Mouse (Mus musculus): ENCODE measurements at regions not wholly inside any gene's neighbourhood (a gene's known extent, or its start where the extent isn't known, plus 50 kb on each side); places are given as distances from the start of the nearest gene placed in this dataset.

GRCm38 (mm10) chr16:30155486-30156246, 91.5 kb downstream of the Hes1 start:
- intact Hi-C loops (cut with DNase I; ENCODE audit: low total_unique reads) = no loop called here

GRCm38 (mm10) chr16:30158184-30158583, 94.0 kb downstream of the Hes1 start:
- intact Hi-C loops (cut with DNase I; ENCODE audit: low total_unique reads) = no loop called here
- DNase-seq = no peak

More at GRCm38 (mm10) chr16:30155486-30156246, 91.5 kb downstream of the Hes1 start:
- no peak for DNase-seq

- DNase-seq = no peak
- intact Hi-C loops (cut with DNase I; ENCODE audit: low total_unique reads) = no loop called here
These were observed 96.2 kb downstream of the Hes1 start for GRCm38 (mm10) chr16:30160399-30160798.

GRCm38 (mm10) chr16:30163303-30163702, 99.1 kb downstream of the Hes1 start:
- intact Hi-C loops (cut with DNase I; ENCODE audit: low total_unique reads) = no loop called here
- DNase-seq = no peak

- intact Hi-C loops (cut with DNase I; ENCODE audit: low total_unique reads) = no loop called here
These were observed 101.5 kb downstream of the Hes1 start for GRCm38 (mm10) chr16:30165667-30166180.

GRCm38 (mm10) chr16:30171381-30172079, 95.8 kb downstream of the Cpn2 start:
- intact Hi-C loops (cut with DNase I; ENCODE audit: low total_unique reads) = no loop called here
- DNase-seq = peak; percentile 86

More at GRCm38 (mm10) chr16:30165667-30166180, 101.5 kb downstream of the Hes1 start:
- DNase-seq = no peak

GRCm38 (mm10) chr16:30172136-30172731, 95.1 kb downstream of the Cpn2 start:
- no peak for DNase-seq
- intact Hi-C loops (cut with DNase I; ENCODE audit: low total_unique reads) = no loop called here

- DNase-seq = peak; percentile 85
- intact Hi-C loops (cut with DNase I; ENCODE audit: low total_unique reads) = no loop called here
These were observed 94.5 kb downstream of the Cpn2 start for GRCm38 (mm10) chr16:30172798-30173202.

GRCm38 (mm10) chr16:30173953-30174874, 93.1 kb downstream of the Cpn2 start:
- intact Hi-C loops (cut with DNase I; ENCODE audit: low total_unique reads) = no loop called here
- no peak for DNase-seq

- no peak for DNase-seq
- intact Hi-C loops (cut with DNase I; ENCODE audit: low total_unique reads) = no loop called here
These were observed 91.0 kb downstream of the Cpn2 start for GRCm38 (mm10) chr16:30176306-30176705.

- intact Hi-C loops (cut with DNase I; ENCODE audit: low total_unique reads) = no loop called here
- no peak for DNase-seq
These were observed 89.5 kb downstream of the Cpn2 start for GRCm38 (mm10) chr16:30177769-30178168.

GRCm38 (mm10) chr16:30178596-30178995, 88.7 kb downstream of the Cpn2 start:
- intact Hi-C loops (cut with DNase I; ENCODE audit: low total_unique reads) = no loop called here
- DNase-seq = no peak

GRCm38 (mm10) chr16:30179504-30179976, 87.8 kb downstream of the Cpn2 start:
- intact Hi-C loops (cut with DNase I; ENCODE audit: low total_unique reads) = no loop called here
- no peak for DNase-seq

GRCm38 (mm10) chr16:30181116-30181515, 86.2 kb downstream of the Cpn2 start:
- intact Hi-C loops (cut with DNase I; ENCODE audit: low total_unique reads) = no loop called here
- DNase-seq = no peak

GRCm38 (mm10) chr16:30184591-30185265, 82.6 kb downstream of the Cpn2 start:
- intact Hi-C loops (cut with DNase I; ENCODE audit: low total_unique reads) = loop anchor here (5.0 kb wide), 1 partner anchor 112 kb away; no protein-coding TSS in a partner anchor
- DNase-seq = peak; percentile 94

- intact Hi-C loops (cut with DNase I; ENCODE audit: low total_unique reads) = loop anchor here (5.0 kb wide), 1 partner anchor 113 kb away; no protein-coding TSS in a partner anchor
- no peak for DNase-seq
These were observed 81.6 kb downstream of the Cpn2 start for GRCm38 (mm10) chr16:30185707-30186106.

GRCm38 (mm10) chr16:30186201-30186700, 81.0 kb downstream of the Cpn2 start:
- no peak for DNase-seq
- intact Hi-C loops (cut with DNase I; ENCODE audit: low total_unique reads) = loop anchor here (5.0 kb wide), 1 partner anchor 114 kb away; no protein-coding TSS in a partner anchor

- peak; percentile 61 for DNase-seq
These were observed 80.5 kb downstream of the Cpn2 start for GRCm38 (mm10) chr16:30186701-30187270.

More at GRCm38 (mm10) chr16:30186701-30187270, 80.5 kb downstream of the Cpn2 start:
- intact Hi-C loops (cut with DNase I; ENCODE audit: low total_unique reads) = loop anchor here (5.0 kb wide), 1 partner anchor 114 kb away; no protein-coding TSS in a partner anchor

Data from gastrocnemius, postnatal 14 days (tissue).